Mouse (Mus musculus) thymus, postnatal 25 days (tissue): ENCODE measurements around the gene Myom1.

Experiments
- DNase-seq: peaks from one replicate; pipeline ENCODE4 v3.0.0; 2022

The Myom1 gene

GRCm38 (mm10) chr17:71144322-71145116 lies 142.1 kb downstream of the Myom1 start:
- no peak for DNase-seq

- DNase-seq: no peak
Observed at GRCm38 (mm10) chr17:71145248-71145961, 143.0 kb downstream of the Myom1 start.

- no peak for DNase-seq
Observed at GRCm38 (mm10) chr17:71153356-71153755, 150.9 kb downstream of the Myom1 start.

- DNase-seq: no peak
Observed at GRCm38 (mm10) chr17:71155271-71155670, 152.8 kb downstream of the Myom1 start.

GRCm38 (mm10) chr17:71159152-71159567 lies 156.7 kb downstream of the Myom1 start:
- no peak for DNase-seq

- DNase-seq: no peak
Observed at GRCm38 (mm10) chr17:71159720-71160119, 157.3 kb downstream of the Myom1 start.

- DNase-seq: no peak
Observed at GRCm38 (mm10) chr17:71160244-71160995, 158.0 kb downstream of the Myom1 start.

GRCm38 (mm10) chr17:71164991-71165390 lies 162.6 kb downstream of the Myom1 start:
- DNase-seq: no peak

GRCm38 (mm10) chr17:71168205-71168815 lies 165.9 kb downstream of the Myom1 start:
- DNase-seq: no peak

- no peak for DNase-seq
Observed at GRCm38 (mm10) chr17:71168846-71169245, 166.4 kb downstream of the Myom1 start.

GRCm38 (mm10) chr17:71169639-71170038 lies 167.2 kb downstream of the Myom1 start:
- no peak for DNase-seq

- no peak for DNase-seq
Observed at GRCm38 (mm10) chr17:71171161-71171560, 168.7 kb downstream of the Myom1 start.
